Mouse (Mus musculus): ENCODE measurements around the gene Nop9. TPM values are rescaled to one million over a fixed set of nuclear protein-coding genes. Genes with fewer than 3 reads are reported as not detected.
A peak's percentile ranks its signal among the peaks of the same experiment; 100 is the strongest.

The Nop9 gene
- total RNA-seq (2017), result 16.6 and 20.9 TPM in 2 replicates

DNA sequence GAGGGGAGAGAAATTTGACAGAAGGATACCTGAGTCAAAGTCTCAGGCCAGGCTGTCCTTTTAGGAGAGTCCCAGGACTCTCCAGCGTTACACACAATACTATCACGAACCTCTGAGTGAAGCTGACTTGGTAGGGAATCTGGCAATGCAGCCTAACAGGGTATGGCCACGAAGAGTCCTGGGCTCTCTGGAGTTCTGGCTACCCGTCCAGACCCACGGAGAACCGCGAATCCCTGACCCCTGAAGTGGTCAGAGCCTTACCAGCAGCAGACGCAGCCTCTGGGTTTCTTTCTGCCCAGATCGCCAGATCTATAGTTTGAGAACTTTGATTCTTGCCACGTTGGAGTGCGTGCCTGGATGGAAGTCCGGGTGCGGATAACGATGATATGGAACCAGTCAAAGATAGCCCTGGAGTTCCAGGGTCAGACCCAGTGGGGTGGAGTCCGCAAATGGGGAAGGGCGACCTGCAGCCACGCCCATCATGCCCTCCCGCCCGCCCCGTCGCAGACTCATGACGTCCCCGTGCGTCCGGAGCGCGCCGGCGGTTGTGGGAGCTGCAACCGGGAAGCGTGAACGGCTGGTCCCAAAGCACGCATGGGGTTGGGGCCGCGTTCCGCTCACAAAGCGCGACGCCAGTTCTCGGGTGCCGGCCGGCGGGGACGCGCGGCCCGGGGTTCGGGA lies at the start of gene Nop9, which contains the start of gene Dhrs1:
Nop9 (plus strand) TSS at position 514 of the 681 bp plus-strand sequence.
Dhrs1 (minus strand) TSS at position 511 of the 681 bp plus-strand sequence.
- peak; percentile 73 to 74 for ATAC-seq (replicated peaks in 1 of 2; ENCODE audit: insufficient read depth in 1 of 2, low FRiP score in 2 of 2, low TSS enrichment in 1 of 2, low read depth in 1 of 2, poor library complexity in 2 of 2, severe bottlenecking in 2 of 2)

DNA sequence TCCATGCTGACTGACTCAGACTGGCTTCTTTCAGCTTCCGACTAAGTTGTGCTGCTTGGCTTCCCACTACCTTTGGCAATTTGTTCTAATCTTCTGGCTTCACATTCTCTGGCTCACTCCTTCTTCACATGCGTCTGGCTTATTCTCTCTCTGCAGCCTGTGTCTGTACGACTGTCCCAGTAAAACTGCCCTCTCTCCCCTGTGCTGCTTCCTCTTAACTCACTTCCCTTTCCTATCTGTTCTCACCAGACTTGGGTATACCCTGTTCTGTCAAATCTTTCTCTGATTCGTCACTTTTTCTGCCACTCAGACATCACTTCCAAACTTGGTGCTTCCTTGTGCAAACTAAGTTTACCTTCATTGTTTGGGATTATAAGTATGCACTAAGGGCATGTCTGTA lies 48.3 kb upstream of the Nop9 start:
- ATAC-seq (replicated peaks in 1 of 2; ENCODE audit: insufficient read depth in 1 of 2, low FRiP score in 2 of 2, low TSS enrichment in 1 of 2, low read depth in 1 of 2, poor library complexity in 2 of 2, severe bottlenecking in 2 of 2), result no peak

DNA sequence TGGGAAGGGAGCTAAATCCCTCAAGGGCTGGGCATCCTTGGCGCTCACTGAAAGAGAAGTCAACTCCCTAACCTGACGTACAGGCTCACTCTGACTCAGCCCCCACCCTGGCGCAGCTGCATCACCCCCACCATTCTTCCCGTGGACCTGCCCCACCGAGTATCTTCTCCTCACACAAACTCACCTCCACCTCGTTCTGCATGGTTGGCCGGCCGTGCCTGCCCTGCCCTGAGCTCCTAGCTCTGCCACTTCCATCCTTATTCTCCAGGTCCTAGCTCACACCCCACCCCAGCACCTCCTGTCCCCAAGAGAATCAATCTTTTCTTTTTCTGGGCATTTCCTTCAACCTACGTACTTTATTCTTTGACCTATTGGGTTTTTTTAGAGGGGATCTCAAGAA lies 44.4 kb upstream of the Nop9 start:
- no peak for ATAC-seq (replicated peaks in 1 of 2; ENCODE audit: insufficient read depth in 1 of 2, low FRiP score in 2 of 2, low TSS enrichment in 1 of 2, low read depth in 1 of 2, poor library complexity in 2 of 2, severe bottlenecking in 2 of 2)

DNA sequence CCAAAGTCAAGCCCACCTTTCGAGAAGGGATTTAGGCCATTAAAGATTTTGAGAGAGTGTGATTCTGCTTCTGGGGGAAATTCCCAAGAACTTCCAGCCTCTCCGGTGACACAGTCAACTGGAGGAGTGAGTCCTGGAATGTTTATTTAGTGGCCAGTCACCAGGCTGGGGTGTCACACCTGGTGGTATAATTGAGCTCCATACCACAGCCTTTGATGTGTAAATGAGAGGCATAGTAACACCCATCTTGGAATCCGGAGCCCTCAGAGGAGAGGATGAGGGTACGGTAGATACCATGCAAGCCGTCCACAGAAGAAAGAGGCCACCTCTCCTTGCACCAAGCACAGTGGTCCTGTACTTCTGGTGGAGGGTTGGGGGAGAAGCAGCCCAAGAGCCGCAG lies 42.7 kb upstream of the Nop9 start:
- ATAC-seq (replicated peaks in 1 of 2; ENCODE audit: insufficient read depth in 1 of 2, low FRiP score in 2 of 2, low TSS enrichment in 1 of 2, low read depth in 1 of 2, poor library complexity in 2 of 2, severe bottlenecking in 2 of 2), result no peak

DNA sequence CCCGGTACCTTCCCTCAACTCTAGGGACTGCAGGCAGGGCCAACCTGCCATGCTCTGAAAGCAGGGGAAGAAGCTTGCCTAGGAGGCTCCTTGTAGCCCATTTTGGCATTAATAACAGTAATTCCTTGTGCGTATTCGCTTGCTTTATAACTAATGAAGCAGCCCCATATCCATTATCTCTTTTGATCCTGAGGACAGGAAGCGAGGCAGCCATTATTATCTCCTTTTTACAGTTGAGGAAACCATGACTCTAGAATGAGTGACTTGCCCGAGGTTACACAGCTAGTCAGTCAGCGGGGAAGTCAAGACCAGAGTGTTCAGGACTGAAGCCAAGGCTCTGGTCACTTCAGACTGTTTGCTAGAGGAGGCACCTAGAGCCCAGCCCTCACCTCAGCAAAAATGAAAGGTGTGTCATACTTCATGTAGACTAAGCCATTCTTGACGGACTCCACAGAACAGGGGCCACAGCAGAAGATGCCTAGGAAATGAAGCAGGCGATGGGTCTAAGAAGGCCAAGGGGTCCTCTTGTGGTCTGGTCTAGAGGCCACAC lies 39.4 kb upstream of the Nop9 start:
- no peak for ATAC-seq (replicated peaks in 1 of 2; ENCODE audit: insufficient read depth in 1 of 2, low FRiP score in 2 of 2, low TSS enrichment in 1 of 2, low read depth in 1 of 2, poor library complexity in 2 of 2, severe bottlenecking in 2 of 2)

DNA sequence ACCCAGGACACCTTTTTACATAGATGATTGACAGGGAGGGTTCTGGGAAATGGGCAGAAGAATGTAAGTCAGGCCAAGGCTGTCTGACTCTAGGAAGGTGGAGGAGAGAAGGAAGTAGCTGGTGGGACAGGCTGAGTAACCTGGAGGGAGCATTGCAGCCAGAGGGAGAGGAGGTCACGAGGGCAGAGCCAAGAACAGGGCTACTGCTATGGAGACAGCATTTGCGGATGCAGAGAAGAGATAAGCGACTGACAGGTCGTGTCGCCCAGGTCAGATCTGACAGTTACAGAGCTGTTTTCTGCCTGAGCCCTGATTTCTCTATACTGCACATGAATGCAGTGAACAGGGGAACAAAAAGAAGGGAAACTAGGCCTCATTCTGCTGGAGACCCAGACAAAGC lies 38.1 kb upstream of the Nop9 start:
- no peak for ATAC-seq (replicated peaks in 1 of 2; ENCODE audit: insufficient read depth in 1 of 2, low FRiP score in 2 of 2, low TSS enrichment in 1 of 2, low read depth in 1 of 2, poor library complexity in 2 of 2, severe bottlenecking in 2 of 2)

DNA sequence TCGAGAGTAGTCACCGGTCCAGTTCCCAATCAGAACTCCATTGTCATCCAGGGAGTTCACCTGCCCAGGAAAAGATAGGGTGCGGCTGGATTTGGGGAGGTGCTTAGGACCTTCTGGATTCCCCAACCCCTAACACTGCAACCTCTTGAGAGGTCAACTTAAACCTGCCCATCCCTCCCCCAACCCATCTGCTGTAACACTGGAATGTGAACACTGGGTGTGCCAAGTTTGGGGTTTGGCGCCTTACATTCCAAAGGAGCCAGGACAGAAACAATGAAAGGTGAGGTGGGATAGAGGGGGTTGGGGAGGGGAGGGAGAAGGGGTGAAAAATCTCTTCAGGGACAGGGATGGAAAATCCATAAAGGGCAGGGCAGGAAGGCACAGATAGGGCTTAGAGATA lies 36.0 kb upstream of the Nop9 start:
- no peak for ATAC-seq (replicated peaks in 1 of 2; ENCODE audit: insufficient read depth in 1 of 2, low FRiP score in 2 of 2, low TSS enrichment in 1 of 2, low read depth in 1 of 2, poor library complexity in 2 of 2, severe bottlenecking in 2 of 2)

DNA sequence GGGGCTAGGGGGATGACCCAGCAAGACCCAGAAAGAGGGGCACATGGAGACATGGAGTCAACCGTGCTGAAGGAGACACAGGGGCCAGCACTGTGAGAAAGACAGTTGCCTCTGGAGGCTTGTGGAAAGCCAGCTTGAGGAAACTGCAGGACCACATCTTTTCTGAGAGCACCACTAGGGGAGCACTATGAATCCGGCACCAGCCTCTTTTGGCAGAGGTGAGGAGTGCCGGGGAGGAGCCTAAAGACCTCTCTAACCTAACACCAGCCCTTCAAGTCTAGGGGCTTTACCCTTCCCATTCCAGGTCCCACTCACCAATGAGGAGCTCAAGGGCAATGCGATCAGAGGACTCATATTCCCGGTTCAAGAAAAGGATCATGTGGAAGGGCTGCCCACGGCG lies 33.7 kb upstream of the Nop9 start:
- no peak for ATAC-seq (replicated peaks in 1 of 2; ENCODE audit: insufficient read depth in 1 of 2, low FRiP score in 2 of 2, low TSS enrichment in 1 of 2, low read depth in 1 of 2, poor library complexity in 2 of 2, severe bottlenecking in 2 of 2)

DNA sequence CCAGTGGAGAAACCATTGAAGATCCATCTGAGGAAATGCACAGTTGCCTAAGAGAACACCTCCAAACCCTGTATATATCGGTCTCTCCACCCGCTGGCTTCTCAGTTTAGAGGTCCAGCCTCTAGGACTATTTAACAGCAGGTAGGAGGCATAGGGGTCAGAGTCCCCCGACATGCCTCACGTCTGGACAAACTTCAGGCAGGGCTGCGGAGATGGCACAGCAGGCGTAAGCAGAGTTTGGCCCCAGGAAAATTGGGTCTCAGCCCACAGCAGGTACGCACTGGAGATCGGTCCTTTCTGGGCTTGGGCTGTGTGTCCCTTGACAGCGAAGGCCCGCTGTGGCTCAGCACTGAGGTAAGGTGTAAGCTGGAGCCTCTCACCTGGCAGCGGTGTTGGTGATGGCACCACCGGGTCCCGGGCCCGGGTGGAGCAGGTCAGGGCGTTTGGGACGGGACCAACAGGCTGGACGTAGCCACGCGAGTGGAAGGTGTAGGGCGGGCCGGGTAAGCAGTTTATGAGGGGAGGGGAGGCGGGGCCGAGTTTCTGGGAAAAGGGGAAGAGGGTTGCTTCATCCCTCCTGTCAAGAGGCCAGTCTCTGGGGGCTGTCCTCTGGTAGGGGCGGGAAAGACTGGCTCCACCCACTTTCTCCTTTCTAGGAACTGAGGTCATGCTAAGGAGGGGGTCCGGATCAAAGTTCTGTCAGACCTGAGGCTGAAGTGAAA lies 32.3 kb upstream of the Nop9 start:
- peak; percentile 73 to 80 for ATAC-seq (replicated peaks in 1 of 2; ENCODE audit: insufficient read depth in 1 of 2, low FRiP score in 2 of 2, low TSS enrichment in 1 of 2, low read depth in 1 of 2, poor library complexity in 2 of 2, severe bottlenecking in 2 of 2)

DNA sequence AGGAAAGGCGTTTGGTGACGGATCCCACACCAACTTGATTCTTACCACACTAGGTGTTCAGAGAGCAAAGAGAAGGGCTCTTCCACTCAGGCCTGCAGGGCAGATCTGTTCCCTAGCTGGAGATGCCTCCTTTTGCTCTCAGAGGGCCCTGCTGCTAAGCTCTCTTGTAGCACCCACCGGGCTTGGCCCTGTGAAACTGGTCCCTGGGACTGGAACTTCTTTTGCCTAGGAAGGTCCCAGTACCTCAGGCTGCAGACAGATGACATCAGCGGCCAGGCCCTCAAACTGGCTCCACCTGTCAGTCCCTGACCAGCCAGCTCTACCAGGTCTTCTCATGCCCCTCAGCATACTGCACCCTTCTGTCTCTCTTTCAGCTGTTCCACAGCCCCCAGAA lies 31.8 kb upstream of the Nop9 start, which contains the start of gene Tgm1:
Tgm1 (minus strand) TSS at position 198 of the 394 bp plus-strand sequence.
- ATAC-seq (replicated peaks in 1 of 2; ENCODE audit: insufficient read depth in 1 of 2, low FRiP score in 2 of 2, low TSS enrichment in 1 of 2, low read depth in 1 of 2, poor library complexity in 2 of 2, severe bottlenecking in 2 of 2), result no peak

DNA sequence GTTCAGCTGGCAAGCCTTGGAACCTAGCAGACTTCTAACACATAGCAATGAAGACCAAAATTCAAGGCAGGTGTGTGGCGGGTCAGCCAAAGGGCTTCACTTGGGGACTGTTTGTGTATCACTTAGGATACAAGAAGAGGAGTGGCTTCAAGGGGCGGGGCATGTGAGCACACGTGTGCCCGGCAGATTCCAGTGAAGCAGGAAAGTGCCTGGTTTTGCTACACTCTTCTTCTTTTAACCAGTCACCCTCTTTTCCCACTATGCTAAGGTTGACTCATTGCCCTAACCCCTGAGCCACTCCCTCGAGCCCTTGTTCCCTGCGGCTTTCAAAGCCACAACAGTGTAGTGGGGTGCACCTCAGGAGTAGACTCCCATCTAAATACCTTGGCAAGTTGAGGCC lies 30.6 kb upstream of the Nop9 start:
- no peak for ATAC-seq (replicated peaks in 1 of 2; ENCODE audit: insufficient read depth in 1 of 2, low FRiP score in 2 of 2, low TSS enrichment in 1 of 2, low read depth in 1 of 2, poor library complexity in 2 of 2, severe bottlenecking in 2 of 2)

DNA sequence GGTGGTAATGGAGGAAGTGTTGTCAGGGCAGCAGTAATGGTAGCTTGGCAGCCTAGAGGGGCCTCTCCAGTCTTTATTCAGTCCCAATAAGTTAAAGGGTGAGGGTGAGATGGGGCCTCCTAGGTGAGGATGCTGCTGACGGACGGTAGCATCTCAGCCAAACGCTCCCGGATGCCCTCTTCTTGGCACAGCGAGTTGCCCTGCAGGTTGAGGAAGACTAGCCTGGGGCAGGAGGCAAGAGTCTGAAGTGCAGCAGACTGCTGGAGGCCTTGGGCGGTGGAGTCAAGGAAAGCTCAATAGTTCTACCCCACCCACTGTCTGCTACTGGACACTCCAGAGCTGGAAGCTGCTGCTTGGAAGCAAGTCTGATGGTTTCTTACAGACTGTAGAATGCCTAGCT lies 29.2 kb upstream of the Nop9 start:
- no peak for ATAC-seq (replicated peaks in 1 of 2; ENCODE audit: insufficient read depth in 1 of 2, low FRiP score in 2 of 2, low TSS enrichment in 1 of 2, low read depth in 1 of 2, poor library complexity in 2 of 2, severe bottlenecking in 2 of 2)

DNA sequence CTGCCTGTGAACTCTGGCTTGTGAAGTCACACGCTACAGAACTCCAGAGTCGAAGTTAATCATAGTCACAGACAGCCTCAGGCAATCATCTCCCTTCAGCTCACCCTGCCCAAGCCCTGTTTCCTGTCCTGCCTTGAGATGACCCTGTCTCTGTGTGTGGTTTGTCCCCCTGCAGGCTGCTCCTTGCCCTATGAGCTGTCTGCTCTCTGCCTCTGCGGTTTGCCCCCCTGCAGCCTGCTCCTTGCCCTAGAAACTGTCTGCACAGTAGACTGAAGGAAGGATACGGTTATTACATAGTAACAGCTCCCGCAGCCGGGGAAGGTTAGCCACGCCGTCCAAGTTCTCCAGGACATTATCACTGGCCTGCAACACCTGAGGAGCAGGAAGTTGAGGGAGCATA lies 28.6 kb upstream of the Nop9 start:
- ATAC-seq (replicated peaks in 1 of 2; ENCODE audit: insufficient read depth in 1 of 2, low FRiP score in 2 of 2, low TSS enrichment in 1 of 2, low read depth in 1 of 2, poor library complexity in 2 of 2, severe bottlenecking in 2 of 2), result no peak

DNA sequence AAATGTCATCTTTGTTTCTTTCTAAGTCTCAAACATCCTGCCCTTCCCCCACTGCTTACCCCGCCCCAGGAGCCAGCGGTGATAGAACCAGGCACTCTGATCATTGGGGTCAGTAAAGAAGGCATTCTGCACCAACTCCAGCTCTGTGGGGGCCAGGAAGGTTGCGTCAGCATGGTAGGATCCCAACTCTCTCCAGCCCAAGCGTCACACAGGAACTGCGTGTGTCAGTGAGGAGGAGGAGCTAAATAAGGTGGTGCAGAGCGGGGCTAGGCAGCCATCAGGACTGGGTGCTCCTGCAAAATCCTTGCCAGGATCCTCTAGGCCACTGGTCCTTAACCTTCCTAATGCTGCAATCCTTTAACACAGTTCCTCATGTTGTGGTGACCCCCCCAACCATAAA lies 25.8 kb upstream of the Nop9 start:
- no peak for ATAC-seq (replicated peaks in 1 of 2; ENCODE audit: insufficient read depth in 1 of 2, low FRiP score in 2 of 2, low TSS enrichment in 1 of 2, low read depth in 1 of 2, poor library complexity in 2 of 2, severe bottlenecking in 2 of 2)

DNA sequence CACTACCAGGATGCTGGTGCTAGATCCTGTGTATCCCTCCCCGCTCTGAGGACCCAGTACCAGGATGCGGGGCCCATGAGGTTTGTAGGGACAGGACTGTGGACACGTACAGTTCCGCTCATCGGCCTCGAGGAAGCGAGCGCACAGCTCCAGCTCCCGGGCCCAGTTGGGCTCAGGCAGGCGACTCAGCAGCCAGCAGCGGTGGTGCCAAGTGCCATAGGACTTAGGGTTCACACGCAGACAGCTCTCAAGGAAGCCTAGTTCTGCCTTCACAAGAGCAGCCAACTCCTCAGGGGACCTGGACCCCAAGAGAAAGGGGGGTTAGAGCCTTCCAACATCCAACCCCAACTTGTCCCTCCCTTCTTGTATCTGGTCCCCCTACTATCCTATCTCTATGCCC lies 24.8 kb upstream of the Nop9 start:
- ATAC-seq (replicated peaks in 1 of 2; ENCODE audit: insufficient read depth in 1 of 2, low FRiP score in 2 of 2, low TSS enrichment in 1 of 2, low read depth in 1 of 2, poor library complexity in 2 of 2, severe bottlenecking in 2 of 2), result no peak

DNA sequence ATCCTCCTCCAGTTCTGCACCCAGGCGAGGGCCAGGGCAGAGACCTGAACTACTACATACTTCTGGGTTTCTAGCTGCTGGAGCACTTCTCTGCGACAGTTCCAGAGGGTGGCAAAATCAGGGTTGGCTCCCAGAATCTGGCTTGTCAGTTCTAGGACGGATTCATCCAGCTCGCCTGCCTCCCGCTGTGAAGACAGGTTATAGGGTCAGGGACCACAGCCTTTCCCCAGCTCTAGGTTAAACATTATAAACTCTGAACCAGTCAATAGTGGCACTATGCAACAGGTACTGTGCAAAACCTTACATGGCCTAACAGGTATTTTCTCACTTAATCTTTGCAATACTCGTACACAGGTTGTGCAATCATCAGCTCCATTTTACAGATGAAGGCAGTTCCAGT lies 24.4 kb upstream of the Nop9 start:
- ATAC-seq (replicated peaks in 1 of 2; ENCODE audit: insufficient read depth in 1 of 2, low FRiP score in 2 of 2, low TSS enrichment in 1 of 2, low read depth in 1 of 2, poor library complexity in 2 of 2, severe bottlenecking in 2 of 2), result no peak

DNA sequence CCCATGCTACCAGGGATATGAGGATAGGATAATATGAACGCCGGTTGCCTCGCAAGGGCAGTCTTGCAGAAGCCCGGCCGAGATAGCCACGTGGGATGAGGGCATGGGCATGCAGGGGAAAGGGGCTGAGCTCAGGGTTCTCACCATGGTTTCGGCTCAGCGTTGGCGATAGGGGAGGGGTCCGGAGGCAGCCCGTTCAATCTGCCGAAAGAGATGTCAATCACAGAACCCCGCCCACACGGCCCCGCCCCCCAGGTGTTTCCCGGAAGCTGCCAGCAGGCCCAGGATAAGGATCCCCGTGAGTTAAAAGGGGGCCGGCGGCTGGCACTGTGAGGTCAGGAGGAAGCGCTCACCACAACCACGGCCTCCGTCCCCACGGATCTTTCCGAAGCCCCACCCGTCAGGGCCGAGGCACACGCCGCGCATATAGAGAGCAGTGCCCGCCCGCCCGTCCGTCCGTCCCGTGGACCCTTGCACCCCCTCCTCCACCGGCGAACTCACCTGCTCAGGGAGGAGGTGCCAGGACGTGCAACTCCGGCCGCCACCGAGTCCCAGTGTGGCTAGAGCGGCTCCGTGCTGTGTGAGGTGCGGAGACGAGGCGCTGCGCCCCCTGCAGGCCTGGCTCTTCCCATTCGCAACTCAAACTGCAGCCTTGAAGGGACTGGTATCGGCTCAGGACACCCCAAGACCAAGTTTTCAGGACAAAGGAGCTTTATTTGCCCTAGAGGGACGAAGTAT lies 23.6 kb upstream of the Nop9 start, which contains the start of gene Rabggta:
Rabggta (minus strand) TSS at position 564 of the 738 bp plus-strand sequence.
- ATAC-seq (replicated peaks in 1 of 2; ENCODE audit: insufficient read depth in 1 of 2, low FRiP score in 2 of 2, low TSS enrichment in 1 of 2, low read depth in 1 of 2, poor library complexity in 2 of 2, severe bottlenecking in 2 of 2), result peak; percentile 70 to 71

DNA sequence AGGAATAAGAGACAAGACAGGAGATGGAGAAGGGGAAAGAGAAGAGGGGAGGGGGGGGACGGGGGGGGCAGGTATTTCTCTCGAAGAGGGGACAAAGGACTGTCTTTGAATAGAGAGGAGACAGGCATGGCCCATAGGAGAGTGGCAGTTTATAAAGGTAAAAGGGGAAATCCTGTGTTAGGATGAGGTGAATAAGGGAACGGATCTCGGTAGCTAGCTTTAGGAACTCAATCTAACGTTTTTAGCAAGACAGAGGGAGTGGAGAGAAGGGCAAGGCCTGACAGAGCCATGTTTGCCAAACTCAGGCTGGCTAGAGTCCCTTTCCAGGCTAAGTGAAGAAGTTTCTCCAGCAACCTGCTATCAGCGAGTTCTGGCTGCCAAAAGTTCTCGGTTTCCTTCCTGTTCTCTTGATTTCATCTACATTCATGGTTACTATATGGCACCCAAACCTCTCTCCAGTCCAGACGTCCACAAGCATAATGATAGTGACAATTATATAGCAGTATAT lies 23.0 kb upstream of the Nop9 start:
- no peak for ATAC-seq (replicated peaks in 1 of 2; ENCODE audit: insufficient read depth in 1 of 2, low FRiP score in 2 of 2, low TSS enrichment in 1 of 2, low read depth in 1 of 2, poor library complexity in 2 of 2, severe bottlenecking in 2 of 2)

Data from hematopoietic stem cell, adult 5-6 weeks (primary cell).